Mouse (Mus musculus): Measurements from ENCODE around the gene Ntrk2. TPM values are rescaled to one million over a fixed set of nuclear protein-coding genes. Genes with fewer than 3 reads are reported as not detected.

The Ntrk2 gene
- total and polyA plus RNA-seq, 3 experiments: under 0.01 TPM; not detected in 2

DNA sequence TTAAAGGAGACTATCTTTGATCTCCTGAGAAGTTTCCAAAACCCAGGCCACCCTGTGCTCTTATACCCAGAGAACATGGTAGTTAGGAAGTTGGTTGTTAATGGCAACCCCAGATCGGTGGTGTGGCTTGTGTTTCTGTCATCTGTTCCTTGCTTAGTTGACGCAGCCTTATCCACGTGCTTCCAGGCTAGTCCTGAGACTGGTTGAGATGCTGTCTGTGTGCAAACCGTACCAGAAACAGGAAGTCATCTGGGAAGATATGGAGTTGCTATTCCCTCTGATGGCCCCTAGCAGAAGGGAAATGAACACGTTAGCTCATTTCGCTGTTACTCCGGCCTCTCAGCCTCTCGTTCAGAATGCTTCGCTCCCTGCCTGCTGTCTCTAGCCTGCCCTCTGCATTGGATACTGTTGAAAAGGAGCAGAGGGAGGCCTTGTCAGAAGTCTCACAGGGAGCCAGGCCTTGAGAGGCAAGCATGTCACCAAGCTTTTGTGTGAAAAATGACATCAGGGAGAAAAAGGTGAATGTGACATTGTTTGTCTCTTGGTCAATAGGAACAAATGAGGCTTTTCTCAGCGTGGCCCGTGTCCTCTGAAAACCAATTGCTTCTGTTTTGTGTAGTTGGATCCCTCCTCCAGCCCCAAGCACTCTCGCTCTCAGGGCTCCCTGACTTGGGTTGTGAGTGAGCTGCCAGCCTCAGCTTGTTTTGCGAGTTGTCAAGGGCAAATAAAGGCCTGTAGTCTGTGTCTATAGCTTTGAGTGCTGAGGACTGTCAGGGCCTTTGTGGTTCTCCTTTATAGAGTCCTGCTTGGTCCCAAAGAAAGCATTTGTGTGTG lies 285.0 kb downstream of the Ntrk2 start:
- Histone ChIP-seq H3K36me3 (ENCODE audit: control insufficient read depth in 1 of 2, insufficient read depth in 2 of 2, low read length in 2 of 2) (no peaks in the 10 kb centered on the region), H3K4me1 (ENCODE audit: control insufficient read depth in 1 of 2, insufficient read depth in 2 of 2, low read length in 2 of 2) (no peaks in the 10 kb centered on the region), H3K9ac (ENCODE audit: control insufficient read depth, low read depth, low read length, poor library complexity, severe bottlenecking) (no peak overlapping the region), H3K27ac (ENCODE audit: control insufficient read depth, low read depth, low read length) (no peak overlapping the region), H3K79me2 (ENCODE audit: control insufficient read depth, insufficient read depth, low read length, poor library complexity) (no peaks in the 10 kb centered on the region), H3K27me3 (ENCODE audit: control insufficient read depth in 1 of 2, insufficient read depth in 2 of 2, low read length in 2 of 2) (no peaks in the 10 kb centered on the region), H3K4me3 (ENCODE audit: control insufficient read depth in 1 of 2, insufficient read depth in 1 of 2, low read depth in 2 of 2, low read length in 2 of 2) (no peak overlapping the region), H3K9me3 (replicated peaks; ENCODE audit: insufficient read depth, low read length) (no peaks in the 10 kb centered on the region)
- no peak for DNase-seq (ENCODE audit: low read depth, low spot score)
- TF ChIP-seq ETS1 (IDR thresholded peaks at IDR 0.05; ENCODE audit: low read depth, low read length) (no peak), HCFC1 (IDR thresholded peaks at IDR 0.05; ENCODE audit: low read depth, low read length) (no peak), GATA1 (IDR thresholded peaks at IDR 0.05; ENCODE audit: low read depth, low read length) (no peak), JUND (IDR thresholded peaks at IDR 0.05; ENCODE audit: low read depth, low read length) (no peak), KAT2A (conservative IDR thresholded peaks at IDR 0.05; ENCODE audit: low read depth, low read length) (no peak), NELFE (IDR thresholded peaks at IDR 0.05; ENCODE audit: low read depth, low read length) (no peak), MAX (IDR thresholded peaks at IDR 0.05; ENCODE audit: low read length) (no peak), USF1 (IDR thresholded peaks at IDR 0.05; ENCODE audit: low read depth, low read length) (no peak), NRF1 (IDR thresholded peaks at IDR 0.05; ENCODE audit: insufficient read depth, low read depth, low read length, poor library complexity, severe bottlenecking) (no peak), CTCF (IDR thresholded peaks at IDR 0.05 in 2 of 3, conservative IDR thresholded peaks at IDR 0.05 in 1 of 3; ENCODE audit: control insufficient read depth in 1 of 3, insufficient read depth in 1 of 3, low read depth in 2 of 3, low read length in 3 of 3, poor library complexity in 1 of 3, severe bottlenecking in 1 of 3) (no peak), TCF12 (IDR thresholded peaks at IDR 0.05; ENCODE audit: low read depth, low read length) (no peak), RCOR1 (IDR thresholded peaks at IDR 0.05; ENCODE audit: low read depth, low read length) (no peak), GABPA (IDR thresholded peaks at IDR 0.05; ENCODE audit: low read depth, low read length) (no peak), POLR2AphosphoS5 (IDR thresholded peaks at IDR 0.05; ENCODE audit: borderline replicate concordance, low read depth, low read length) (no peak), MEF2A (IDR thresholded peaks at IDR 0.05; ENCODE audit: extremely low read depth, insufficient replicate concordance, low read depth, low read length, poor library complexity, severe bottlenecking) (no peak), USF2 (IDR thresholded peaks at IDR 0.05; ENCODE audit: borderline replicate concordance in 1 of 2, insufficient read depth in 1 of 2, low read depth in 1 of 2, low read length in 2 of 2) (no peak), POLR2AphosphoS2 (IDR thresholded peaks at IDR 0.05; ENCODE audit: low read length) (no peak), E2F4 (IDR thresholded peaks at IDR 0.05; ENCODE audit: borderline replicate concordance, low read depth, low read length) (no peak), ZNF384 (IDR thresholded peaks at IDR 0.05; ENCODE audit: low read depth, low read length) (no peak), MAZ (IDR thresholded peaks at IDR 0.05; ENCODE audit: low read depth, low read length) (no peak)
